Mouse (Mus musculus) hindbrain, embryonic 14.5 days (tissue): ENCODE measurements at regions not wholly inside any gene's neighbourhood (a gene's known extent, or its start where the extent isn't known, plus 50 kb on each side); places are given as distances from the start of the nearest gene placed in this dataset.
"Not testable (repeated sequence)": the region's sequence is repeated elsewhere in the genome, so short reads cannot be mapped to it uniquely, and the experiment has no call there.

Experiments used
- ATAC-seq: fragments of 200-750 bp; cut with Nextera tagmentation; 2 replicates; pipeline ENCODE4 v1.8.0; 2017; ENCODE audit warnings: moderate number of reproducible peaks, mild to moderate bottlenecking, moderate TSS enrichment, moderate library complexity; ENCODE audit not compliant: low FRiP score
- DNase-seq: peaks from one replicate; pipeline ENCODE4 v3.0.0-alpha.2; 2015; ENCODE audit warnings: low spot score
- H3K27ac ChIP-seq: fragments of 300-500 bp; sonication (generic); 2 replicates; pipeline ENCODE4 v1.5.1; 2014; ENCODE audit warnings: mild to moderate bottlenecking, moderate library complexity
- H3K27me3 ChIP-seq: fragments of 300-500 bp; sonication (generic); 2 replicates; pipeline ENCODE4 v1.6.1; 2014; ENCODE audit warnings: mild to moderate bottlenecking, low read length, mixed read lengths; ENCODE audit not compliant: control insufficient read depth, insufficient read depth
- H3K36me3 ChIP-seq: fragments of 300-500 bp; sonication (generic); replicated peaks from 2 replicates; pipeline ENCODE4 v1.6.1; 2014; ENCODE audit not compliant: control insufficient read depth, insufficient read depth
- H3K4me1 ChIP-seq: fragments of 300-500 bp; sonication (generic); replicated peaks from 2 replicates; pipeline ENCODE4 v1.6.1; 2014; ENCODE audit warnings: antibody characterized with exemption, low read length, mixed read lengths; ENCODE audit not compliant: control insufficient read depth, insufficient read depth
- H3K4me2 ChIP-seq: fragments of 300-500 bp; sonication (generic); replicated peaks from 2 replicates; pipeline ENCODE4 v1.6.1; 2014; ENCODE audit warnings: mild to moderate bottlenecking, moderate library complexity
- H3K4me3 ChIP-seq: fragments of 300-500 bp; sonication (generic); replicated peaks from 2 replicates; pipeline ENCODE4 v1.5.1; 2014; ENCODE audit warnings: mild to moderate bottlenecking, low read length
- H3K9ac ChIP-seq: fragments of 300-500 bp; sonication (generic); 2 replicates; pipeline ENCODE4 v1.6.1; 2014
- H3K9me3 ChIP-seq: fragments of 300-500 bp; sonication (generic); 2 replicates; pipeline ENCODE4 v1.6.1; 2016; ENCODE audit warnings: low read length; ENCODE audit not compliant: control insufficient read depth
- WGBS: fragments of 180-500 bp; shearing (Covaris S2); extraction: QIAGEN DNeasy Blood & Tissue Kit; methylation state at CpG from one replicate; pipeline ENCODE4 v1.1.7; 2014; 5-methylcytosine and 5-hydroxymethylcytosine counted together

DNA sequence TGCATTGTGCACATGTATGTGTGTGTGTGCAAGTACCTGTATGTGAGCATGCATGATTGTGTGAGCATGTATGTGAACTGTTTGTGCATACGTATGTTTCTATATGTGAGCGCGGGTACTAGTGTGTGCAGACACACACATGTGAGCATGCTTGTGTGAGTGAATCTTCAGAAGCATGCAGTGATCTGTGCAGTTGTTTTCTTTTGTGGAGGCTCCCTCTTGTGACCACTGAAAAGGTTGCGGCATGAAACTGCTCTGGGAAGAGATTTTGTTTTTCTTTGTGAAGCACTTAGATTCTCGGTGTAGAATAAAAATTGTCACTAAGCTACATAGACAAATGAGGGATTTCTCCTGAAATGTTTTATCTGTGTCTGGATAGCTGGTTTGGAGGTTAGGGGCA, 189.2 kb upstream of the Rapgef5 start:
- not testable (repeated sequence) for H3K9me3 ChIP-seq, H3K4me1 ChIP-seq, H3K27ac ChIP-seq, H3K4me2 ChIP-seq, H3K27me3 ChIP-seq, DNase-seq, H3K9ac ChIP-seq, H3K36me3 ChIP-seq, H3K4me3 ChIP-seq
- ATAC-seq: peak; percentile 70; the same call in 1 of the 2 replicates
- 48% methylated on average over 5 of the region's 5 CpGs for WGBS

DNA sequence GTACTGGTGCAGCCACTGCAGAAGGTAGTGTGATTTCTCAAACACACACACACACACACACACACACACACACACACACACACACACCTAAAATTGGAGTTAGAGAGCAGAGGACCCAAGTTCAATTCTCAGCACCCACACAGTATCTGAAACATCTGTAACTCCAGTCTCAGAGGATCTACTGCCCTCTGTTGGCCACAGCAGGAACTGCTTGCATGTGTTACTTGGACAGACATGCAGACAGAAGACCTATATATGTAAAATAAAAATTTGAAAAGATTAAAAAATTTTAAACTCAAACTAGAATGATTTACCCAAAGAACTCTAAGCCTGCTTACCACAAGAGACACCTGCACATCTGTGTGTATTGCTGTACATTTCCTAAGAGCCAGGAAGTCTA, 185.9 kb upstream of the Rapgef5 start:
- no peak overlapping the region for H3K9ac ChIP-seq
- no peaks in the 10 kb centered on the region for H3K36me3 ChIP-seq
- H3K4me2 ChIP-seq: no peak overlapping the region
- no peak overlapping the region for H3K4me3 ChIP-seq
- H3K4me1 ChIP-seq: no peaks in the 10 kb centered on the region
- DNase-seq (no peak), ATAC-seq (no peak)
- H3K27me3 ChIP-seq: no peaks in the 10 kb centered on the region
- peaks cover 4% of the 10 kb centered on the region; the same call in 1 of the 2 replicates for H3K9me3 ChIP-seq
- no peak overlapping the region for H3K27ac ChIP-seq

DNA sequence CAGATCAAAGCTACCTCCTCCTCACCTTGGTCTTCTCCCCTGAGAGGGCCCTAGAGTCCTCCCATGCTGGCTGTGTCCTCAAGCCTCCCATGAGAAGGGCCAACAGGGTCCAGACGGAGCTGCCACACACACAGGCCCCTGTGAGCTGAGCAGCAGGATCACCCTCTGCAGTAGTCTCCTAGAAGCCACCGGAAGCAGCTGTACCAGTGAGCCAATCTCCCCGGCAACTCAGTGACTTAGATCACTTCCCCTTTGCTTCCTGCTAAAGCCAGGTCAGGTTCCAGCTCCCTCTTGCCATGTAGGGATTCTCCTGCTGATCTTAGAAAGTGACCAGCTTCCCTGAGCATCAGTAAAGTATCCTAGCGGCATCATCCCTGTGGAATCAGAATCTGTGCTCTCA, 179.4 kb upstream of the Rapgef5 start:
- Histone ChIP-seq H3K4me1 (peaks cover 20% of the 10 kb centered on the region), H3K36me3 (no peaks in the 10 kb centered on the region), H3K4me2 (no peak overlapping the region), H3K9ac (no peak overlapping the region), H3K9me3 (no peaks in the 10 kb centered on the region), H3K27me3 (no peaks in the 10 kb centered on the region), H3K4me3 (no peak overlapping the region), H3K27ac (no peak overlapping the region)
- DNase-seq: no peak
- no peak for ATAC-seq
- 68% methylated on average over 4 of the region's 4 CpGs for WGBS

GRCm38 (mm10) chr12:117342321-117342720, 174.0 kb upstream of the Rapgef5 start:
- H3K4me1 ChIP-seq: peaks cover 53% of the 10 kb centered on the region
- no peak overlapping the region for H3K4me3 ChIP-seq
- 39% methylated on average over 6 of the region's 6 CpGs for WGBS
- peak overlapping the region; percentile 26; the same call in 1 of the 2 replicates for H3K27ac ChIP-seq
- DNase-seq: no peak
- no peaks in the 10 kb centered on the region for H3K9me3 ChIP-seq
- H3K4me2 ChIP-seq: no peak overlapping the region
- no peaks in the 10 kb centered on the region for H3K27me3 ChIP-seq
- ATAC-seq: no peak
- no peak overlapping the region for H3K9ac ChIP-seq
- no peaks in the 10 kb centered on the region for H3K36me3 ChIP-seq

- no peak overlapping the region for H3K4me2 ChIP-seq
- no peak overlapping the region for H3K9ac ChIP-seq
- H3K9me3 ChIP-seq: no peaks in the 10 kb centered on the region
- ATAC-seq (no peak), DNase-seq (no peak)
- WGBS: 83% methylated on average over 3 of the region's 3 CpGs
- H3K4me1 ChIP-seq: peaks cover 48% of the 10 kb centered on the region
- no peak overlapping the region; the same call in 1 of the 2 replicates for H3K27ac ChIP-seq
- no peaks in the 10 kb centered on the region for H3K27me3 ChIP-seq
- no peaks in the 10 kb centered on the region for H3K36me3 ChIP-seq
- no peak overlapping the region for H3K4me3 ChIP-seq
Observed at GRCm38 (mm10) chr12:117343121-117343520, 173.2 kb upstream of the Rapgef5 start.

DNA sequence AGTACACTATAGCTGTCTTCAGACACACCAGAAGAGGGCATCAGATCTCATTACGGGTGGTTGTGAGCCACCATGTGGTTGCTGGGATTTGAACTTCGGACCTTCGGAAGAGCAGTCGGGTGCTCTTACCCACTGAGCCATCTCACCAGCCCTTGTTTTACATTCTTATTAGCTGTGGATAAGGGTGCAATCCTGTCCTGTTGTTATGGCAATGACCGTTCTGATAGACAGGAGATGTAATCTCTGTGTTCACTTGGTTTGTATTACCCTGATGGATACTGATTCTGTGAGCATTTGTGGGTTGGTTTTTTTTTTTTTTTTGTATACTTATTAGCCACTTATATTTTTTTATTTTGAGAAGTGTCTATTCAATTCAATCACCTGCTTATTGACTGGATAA, 172.7 kb upstream of the Rapgef5 start:
- peaks cover 48% of the 10 kb centered on the region for H3K4me1 ChIP-seq
- not testable (repeated sequence) for H3K9ac ChIP-seq, H3K9me3 ChIP-seq, H3K4me2 ChIP-seq, ATAC-seq, H3K4me3 ChIP-seq, DNase-seq, H3K36me3 ChIP-seq, H3K27ac ChIP-seq, H3K27me3 ChIP-seq
- WGBS: 59% methylated on average over 4 of the region's 5 CpGs

GRCm38 (mm10) chr12:117344266-117345087, 171.8 kb upstream of the Rapgef5 start:
- peak overlapping the region; percentile 94 for H3K27ac ChIP-seq
- DNase-seq (no peak), ATAC-seq (peak; percentile 58)
- WGBS: 20% methylated on average over 11 of the region's 11 CpGs
- no peaks in the 10 kb centered on the region for H3K27me3 ChIP-seq
- H3K9me3 ChIP-seq: no peaks in the 10 kb centered on the region
- H3K9ac ChIP-seq: peak overlapping the region; percentile 49; the same call in 1 of the 2 replicates
- H3K4me3 ChIP-seq: no peak overlapping the region
- H3K36me3 ChIP-seq: no peaks in the 10 kb centered on the region
- H3K4me1 ChIP-seq: peaks cover 48% of the 10 kb centered on the region
- H3K4me2 ChIP-seq: peak overlapping the region; percentile 47

DNA sequence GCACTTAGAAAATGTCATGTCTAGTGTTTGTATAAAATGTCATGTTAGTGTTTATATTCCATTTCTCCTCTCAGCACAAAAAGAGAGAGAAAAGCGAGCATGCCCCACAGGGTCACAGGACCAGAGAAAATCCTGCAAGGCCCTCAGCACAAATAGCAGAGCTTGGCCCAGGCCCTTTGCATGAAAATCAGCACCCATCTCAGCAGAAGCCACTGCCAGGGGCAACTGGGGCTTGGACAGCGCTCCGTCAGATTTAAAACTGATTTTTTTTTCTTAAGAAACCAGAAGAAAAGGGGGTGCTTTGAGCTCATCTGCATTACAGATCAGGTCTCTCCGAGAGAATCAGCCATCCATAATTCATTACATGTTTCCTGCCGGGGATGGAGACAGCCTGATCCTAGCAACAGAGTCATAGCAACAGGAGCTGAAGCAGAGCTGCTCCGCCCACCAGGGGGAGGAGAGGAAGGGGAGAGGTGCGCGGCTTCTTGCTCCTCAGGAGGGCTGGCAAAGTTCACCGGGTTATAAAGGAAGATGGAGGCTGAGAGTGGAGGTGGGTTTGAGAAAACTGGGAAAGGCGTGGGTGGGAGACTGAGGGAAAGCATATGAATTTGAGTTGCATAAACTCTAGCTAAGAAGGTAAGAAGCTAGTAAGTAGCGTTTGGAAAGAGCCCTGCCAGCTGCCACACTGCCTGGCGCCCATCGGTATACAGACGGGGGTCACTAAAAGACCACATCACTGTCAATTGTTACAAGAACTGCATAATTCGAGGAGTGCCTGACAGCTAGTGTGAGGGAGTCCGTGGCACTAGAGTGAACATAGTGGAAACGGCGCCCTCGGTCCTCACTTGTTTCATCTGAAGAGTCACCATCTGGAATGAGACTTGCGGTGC, 170.9 kb upstream of the Rapgef5 start:
- Histone ChIP-seq H3K27ac (peak overlapping the region; percentile 94), H3K9me3 (no peaks in the 10 kb centered on the region), H3K36me3 (no peaks in the 10 kb centered on the region), H3K27me3 (no peaks in the 10 kb centered on the region), H3K4me2 (peak overlapping the region; percentile 47), H3K4me3 (peak overlapping the region; percentile 9; the same call in 1 of the 2 replicates), H3K9ac (peak overlapping the region; percentile 49; the same call in 1 of the 2 replicates), H3K4me1 (peaks cover 48% of the 10 kb centered on the region)
- peak; percentile 84 for DNase-seq
- peak; percentile 94 for ATAC-seq
- WGBS: 7% methylated on average over 20 of the region's 20 CpGs

DNA sequence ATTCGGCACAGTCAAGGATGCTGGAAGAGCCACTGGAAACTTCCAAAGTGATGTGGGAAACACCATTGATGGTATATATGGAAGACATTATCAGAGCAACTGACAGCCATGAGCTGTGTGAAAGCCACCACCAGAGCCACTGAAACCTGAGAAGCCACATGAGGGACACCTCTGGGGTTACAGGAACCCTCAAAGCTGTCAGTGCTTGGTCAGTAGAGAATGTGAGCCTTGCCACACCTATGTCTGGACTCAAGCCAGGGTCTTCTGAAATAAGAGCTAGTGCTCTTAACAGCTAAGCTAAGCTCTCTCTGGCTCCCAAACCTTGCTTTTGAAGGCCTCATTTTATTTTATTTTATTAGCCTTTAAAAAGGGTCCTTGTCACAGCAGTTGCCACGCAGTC, 170.2 kb upstream of the Rapgef5 start:
- 81% methylated on average over 2 of the region's 2 CpGs for WGBS
- no peak for DNase-seq
- H3K27me3 ChIP-seq: no peaks in the 10 kb centered on the region
- ATAC-seq: no peak
- H3K9ac ChIP-seq: no peak overlapping the region
- peaks cover 44% of the 10 kb centered on the region for H3K4me1 ChIP-seq
- H3K4me3 ChIP-seq: no peak overlapping the region
- H3K9me3 ChIP-seq: no peaks in the 10 kb centered on the region
- H3K27ac ChIP-seq: peak overlapping the region; percentile 94
- H3K4me2 ChIP-seq: peak overlapping the region; percentile 47; the same call in 1 of the 2 replicates
- no peaks in the 10 kb centered on the region for H3K36me3 ChIP-seq
